Mouse (Mus musculus): ENCODE data around the gene Nrf1.
A peak's percentile ranks its signal among the peaks of the same experiment; 100 is the strongest.

Nrf1 gene

DNA sequence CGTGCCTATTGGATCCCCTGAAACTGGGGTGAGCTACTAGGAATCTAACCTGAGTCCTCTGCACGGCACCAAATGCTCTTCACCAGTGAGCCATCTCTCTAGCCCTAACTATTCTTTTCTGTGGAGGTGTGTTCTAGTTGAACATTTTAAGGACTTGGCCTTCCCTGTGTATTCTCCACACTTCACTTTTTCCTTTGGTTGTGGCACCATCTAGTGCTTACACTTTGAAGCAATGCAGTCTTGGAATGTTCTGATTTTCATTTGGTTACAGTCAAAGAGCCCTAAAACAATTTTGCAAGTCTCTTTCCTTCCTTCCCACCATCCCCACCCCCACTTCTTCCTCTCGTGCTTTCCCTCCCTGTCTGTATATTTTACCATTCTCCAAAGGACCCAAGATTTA lies 33.6 kb downstream of the Nrf1 start:
- DNase-seq (ENCODE audit: low spot score): peak; percentile 39

DNA sequence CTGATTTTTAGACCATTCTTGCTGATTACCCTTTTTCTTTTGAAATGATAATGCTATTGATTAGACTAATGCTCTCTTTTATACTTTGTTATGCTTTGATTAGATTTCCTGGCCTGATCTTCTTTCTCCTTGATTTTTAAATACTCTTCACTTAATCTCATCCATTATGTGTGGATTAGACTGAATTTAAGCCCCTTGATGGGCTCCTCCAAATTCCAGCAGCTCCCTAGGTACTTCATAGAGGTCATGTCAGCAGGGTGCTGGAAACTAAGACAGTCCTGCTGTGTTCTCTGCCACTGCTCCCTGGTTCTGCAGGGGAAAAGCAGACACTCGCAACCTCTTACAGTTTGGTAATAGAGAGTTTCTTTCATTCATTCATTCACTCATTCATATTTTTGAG lies 35.5 kb downstream of the Nrf1 start:
- DNase-seq (ENCODE audit: low spot score): no peak

DNA sequence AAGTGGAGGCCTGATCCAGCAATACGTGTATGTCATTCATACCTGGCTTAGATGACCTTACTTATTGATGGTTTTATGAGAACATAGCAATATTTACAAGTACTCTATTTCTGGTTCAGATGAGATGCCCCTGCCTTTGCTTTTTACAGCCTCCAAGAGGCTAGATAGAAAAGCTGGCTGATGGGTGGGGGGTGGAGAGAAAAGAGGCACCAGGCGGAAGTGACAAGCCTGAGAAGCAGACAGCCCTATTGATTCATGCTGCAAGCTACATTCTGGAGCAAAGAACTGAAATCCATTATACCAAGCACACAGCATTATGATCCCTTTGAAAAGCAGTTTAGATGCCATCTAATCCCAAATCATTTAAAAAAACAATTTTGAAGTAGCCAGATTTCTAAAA lies 37.6 kb downstream of the Nrf1 start:
- no peak for DNase-seq (ENCODE audit: low spot score)

DNA sequence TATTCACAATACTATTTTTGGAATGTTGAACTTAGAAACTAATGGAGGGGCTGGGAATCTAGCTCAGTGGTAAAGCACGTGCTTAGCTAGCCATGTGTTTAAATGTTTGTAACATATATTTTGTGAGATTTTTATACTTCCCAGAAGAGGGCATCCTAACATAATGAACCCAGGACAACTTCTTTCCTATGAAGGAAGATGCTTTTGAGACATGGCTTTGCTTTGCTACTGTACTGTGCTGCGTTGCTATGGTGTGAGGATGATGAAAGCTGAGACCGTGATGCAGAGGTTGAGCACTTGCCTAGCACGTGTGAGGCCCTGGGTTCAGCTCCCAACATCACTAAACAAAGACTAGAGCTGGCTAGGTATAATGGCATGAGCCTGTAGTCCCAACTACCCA lies 43.4 kb downstream of the Nrf1 start:
- no peak for DNase-seq (ENCODE audit: low spot score)

DNA sequence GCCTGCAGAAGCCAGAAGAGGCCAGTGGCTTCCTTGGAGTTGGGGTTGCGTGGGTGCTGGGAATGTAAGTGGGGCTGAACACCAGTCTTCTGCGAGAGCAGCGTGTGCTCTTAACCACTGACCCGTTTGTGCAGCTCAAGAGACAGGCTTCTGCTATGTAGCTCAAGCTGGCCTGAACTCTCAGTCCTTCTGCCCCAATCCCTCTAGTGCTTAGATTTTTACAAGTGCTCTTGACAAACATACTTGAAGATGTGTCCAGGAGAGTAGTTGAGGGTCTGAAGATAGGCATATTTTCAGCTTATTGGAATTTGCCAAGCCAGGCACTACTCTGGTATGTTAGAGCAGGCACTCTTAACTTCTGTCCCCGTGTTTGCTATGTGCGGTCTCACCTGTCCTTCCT lies 45.0 kb downstream of the Nrf1 start:
- DNase-seq (ENCODE audit: low spot score): no peak

DNA sequence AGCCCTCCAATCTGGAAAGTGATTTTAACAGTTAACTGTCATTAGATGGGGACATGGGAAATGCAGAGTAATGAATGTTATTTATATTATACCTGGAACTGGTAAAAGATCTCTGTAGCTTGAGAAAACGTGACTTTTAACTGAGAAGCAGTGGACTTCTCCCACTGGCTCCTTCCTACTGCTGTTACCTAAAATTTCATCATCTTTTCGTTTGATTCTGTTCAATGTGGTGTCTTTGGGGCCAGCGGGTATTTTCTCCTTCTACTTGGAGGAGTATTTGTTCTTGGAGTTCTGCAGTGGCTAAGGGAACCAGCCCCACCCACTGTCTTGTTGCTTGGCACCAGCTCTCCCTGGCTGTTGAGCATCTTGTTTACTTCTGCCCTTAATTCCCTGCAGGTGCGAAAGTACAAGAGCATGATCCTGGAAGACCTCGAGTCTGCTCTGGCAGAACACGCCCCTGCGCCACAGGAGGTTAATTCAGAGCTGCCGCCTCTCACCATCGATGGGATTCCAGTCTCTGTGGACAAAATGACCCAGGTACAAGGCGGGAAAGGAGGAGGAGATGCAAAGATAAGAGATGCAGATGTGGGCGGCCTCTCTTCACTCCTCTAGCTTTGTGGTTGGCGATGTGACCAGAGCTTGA lies 54.1 kb downstream of the Nrf1 start:
- no peak for DNase-seq (ENCODE audit: low spot score)

DNA sequence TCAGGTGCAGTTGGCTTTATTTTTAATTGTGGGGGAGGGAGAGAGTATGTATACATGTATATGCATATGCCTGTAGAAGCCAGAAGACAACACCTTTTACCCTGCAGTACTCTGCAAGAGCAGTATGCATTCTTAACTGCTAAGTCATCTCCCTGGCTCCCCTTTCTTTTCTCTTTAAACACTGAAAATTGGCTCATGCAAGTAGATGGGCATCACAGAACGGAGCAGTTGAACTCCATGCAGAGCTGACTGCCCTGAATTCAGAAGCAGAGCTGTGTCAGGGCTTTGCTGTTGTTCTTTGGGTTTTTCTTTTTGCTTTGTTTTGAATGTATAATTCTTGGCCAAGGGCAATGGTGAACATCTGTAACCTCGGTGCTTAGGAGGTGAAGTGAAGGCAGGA lies 58.3 kb downstream of the Nrf1 start:
- no peak for DNase-seq (ENCODE audit: low spot score)

DNA sequence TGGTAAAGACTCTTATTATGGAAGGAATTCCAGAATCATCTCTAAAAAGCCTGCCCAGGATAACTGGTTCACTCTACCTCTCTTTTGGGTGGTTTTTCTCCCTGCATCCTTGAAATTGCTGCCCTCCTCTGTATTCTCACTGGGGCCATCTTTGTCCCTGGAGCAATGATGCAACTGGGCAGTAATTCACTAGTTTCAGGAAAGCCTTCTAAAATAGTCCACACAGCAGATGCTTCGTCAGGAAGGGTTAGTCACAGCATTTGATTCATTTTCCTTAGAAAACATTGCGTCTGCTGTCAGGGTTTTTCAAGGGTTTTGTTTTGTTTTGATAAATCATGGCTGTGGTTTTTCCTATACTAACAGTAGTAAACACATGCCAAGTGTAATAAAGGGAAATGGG lies 59.7 kb downstream of the Nrf1 start:
- DNase-seq (ENCODE audit: low spot score): no peak

DNA sequence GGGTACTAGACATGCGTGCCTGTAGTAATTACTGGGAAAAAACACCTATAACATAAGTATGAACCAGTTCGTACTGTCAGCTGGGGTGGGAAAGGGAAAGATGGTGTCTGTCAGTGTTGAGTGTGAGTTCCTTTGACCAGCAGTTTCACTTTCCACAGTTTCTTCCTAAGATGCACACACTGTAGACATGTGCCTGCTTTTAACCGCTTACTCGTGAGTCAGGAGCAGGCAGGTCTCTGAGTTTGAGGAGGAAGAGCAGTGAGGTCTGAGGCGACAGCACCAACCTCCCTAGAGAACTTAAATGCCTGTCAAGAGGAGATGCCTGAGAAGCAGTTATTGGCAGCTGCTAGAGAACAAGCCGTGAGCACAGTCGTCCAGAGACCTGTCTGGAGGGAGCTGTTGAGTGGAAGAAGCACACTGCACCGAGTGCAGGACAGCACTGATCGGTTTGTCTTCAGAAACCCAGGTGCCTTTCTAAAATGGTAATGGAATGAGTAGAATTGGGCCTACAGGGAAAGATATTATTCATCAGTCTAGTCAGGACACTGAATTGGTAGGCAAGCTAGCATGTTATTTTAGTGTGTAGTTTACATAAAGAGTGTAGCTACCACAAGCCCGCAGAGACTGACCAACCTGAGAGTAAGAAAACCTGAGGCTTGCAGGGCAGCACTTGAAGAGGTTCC lies 62.2 kb downstream of the Nrf1 start:
- DNase-seq (ENCODE audit: low spot score): no peak

DNA sequence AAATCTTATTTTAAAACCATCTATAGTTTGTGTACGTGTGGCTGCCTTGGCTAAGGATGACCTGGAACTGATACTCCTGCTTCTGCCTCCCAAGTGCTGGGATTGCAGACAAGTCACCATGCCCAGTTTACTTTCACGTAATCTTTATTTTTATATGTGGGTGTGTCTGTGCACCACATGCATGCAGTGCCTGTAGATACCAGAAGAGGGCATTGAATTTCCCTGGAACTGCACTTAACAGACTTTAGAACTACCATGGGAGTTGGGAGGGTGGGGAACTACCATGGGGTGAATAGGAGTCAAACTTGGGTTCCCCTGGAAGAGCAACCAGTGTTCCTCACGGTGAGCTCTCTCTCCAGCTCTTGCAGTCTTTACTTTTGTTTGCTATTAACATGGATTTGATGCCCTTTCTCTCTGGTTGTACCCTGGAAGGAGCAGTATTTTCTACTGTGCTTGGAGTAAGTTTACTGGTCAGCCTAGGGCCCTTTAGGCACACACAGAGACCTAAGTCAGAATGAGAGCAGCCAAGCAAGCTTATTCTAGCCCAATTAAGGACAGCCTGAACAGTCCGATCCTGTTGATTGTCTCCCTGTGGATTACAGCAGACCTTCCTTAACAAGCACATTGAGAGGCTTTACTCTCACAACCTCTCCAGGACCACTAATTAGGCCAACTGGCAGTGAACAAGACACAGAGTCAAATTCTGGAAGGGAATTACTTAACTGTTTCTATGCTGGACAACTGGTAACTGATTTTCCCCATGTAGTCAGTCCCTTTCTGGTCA lies 64.8 kb downstream of the Nrf1 start:
- DNase-seq (ENCODE audit: low spot score): no peak

DNA sequence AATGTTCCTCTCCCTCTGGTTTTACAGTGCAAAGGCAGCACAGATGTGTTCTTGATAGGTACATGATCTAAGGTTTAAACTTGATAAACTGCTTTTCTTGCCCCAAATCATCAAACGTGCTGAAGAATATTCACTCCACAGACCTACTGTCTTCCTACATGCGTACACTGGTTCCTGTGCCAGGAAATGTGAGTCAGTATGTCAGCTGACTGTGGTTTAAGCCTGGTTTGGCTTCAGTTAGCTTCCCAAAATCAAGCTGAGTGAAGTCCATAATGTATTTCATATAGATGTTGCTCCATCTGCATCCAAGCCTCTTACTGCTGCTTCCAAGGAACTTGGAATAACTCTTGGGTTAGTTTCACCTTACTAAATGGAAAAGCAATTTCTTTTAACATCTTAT lies 66.3 kb downstream of the Nrf1 start:
- DNase-seq (ENCODE audit: low spot score): no peak

DNA sequence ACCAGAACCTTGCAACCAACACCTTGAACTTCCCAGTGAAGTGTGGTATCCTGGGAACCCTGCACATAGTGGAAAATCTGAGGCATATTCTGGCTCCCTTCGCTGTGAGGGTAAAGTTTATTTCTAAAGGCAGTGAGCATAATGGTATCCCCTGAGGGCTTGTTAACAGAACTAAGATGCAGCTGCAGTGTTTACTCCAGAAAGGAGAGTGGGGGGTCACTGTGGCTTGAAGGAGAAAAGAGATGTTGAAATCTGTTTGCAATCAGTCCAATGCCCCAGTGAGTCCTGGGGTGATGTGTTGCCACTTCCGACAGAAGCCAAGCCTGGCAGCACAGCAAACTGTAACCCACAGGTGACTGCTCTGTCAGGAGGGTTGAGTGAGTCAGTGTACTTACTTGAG lies 73.4 kb downstream of the Nrf1 start:
- no peak for DNase-seq (ENCODE audit: low spot score)

DNA sequence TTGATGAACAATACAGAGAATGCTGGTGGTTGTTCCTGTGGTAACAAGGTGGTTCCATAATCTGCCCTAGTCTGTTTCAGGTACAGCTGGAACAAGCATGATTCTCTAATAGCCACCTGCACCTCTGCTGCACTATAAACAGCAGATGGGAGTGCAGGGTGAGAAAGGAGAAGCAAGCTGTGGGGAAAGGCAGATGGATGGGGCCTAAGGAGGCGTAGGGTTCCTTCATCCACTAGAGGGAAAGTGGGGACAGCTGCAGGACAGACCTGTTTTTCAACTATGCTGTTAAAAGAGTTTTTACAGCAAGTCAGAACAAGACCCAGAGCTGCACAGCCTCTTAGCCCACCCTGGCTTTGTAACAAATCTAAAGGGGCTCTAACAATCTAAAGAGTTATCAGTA lies 73.8 kb downstream of the Nrf1 start:
- DNase-seq (ENCODE audit: low spot score): no peak

DNA sequence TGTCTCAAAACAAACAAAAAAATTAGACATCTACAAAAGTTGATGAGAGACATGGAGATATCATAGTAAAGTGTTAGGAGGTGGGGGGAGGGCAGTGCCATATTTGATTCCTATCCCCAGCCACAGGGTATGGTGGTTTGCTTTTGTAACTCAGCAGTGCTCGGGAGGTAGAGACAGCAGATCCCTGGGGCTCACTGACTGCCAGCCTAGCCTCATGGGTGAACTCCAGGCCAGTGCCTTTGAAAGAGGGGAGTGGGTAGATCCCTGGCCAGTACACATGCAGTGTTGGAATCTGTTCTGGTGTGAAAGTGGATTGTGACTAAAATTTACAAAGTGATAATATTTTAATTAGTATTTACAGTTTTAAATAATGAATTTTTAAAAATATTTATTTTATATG lies 75.6 kb downstream of the Nrf1 start:
- no peak for DNase-seq (ENCODE audit: low spot score)

DNA sequence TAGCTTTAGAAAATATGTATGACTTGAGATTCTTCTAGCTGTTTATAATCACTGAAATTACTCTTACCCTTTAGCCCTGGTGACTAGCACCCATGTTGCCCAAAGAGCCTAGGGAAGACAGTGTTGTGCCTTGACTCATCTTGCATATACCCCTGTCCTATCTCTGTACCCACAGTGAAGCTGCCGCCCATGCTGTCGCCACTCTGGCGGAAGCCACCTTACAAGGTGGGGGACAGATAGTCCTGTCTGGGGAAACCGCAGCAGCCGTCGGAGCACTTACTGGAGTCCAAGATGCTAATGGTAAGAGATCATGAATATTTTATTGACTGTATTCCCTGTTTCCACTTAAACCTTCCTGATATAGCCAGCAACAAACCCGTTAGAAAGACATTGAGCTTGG lies 78.3 kb downstream of the Nrf1 start:
- no peak for DNase-seq (ENCODE audit: low spot score)

DNA sequence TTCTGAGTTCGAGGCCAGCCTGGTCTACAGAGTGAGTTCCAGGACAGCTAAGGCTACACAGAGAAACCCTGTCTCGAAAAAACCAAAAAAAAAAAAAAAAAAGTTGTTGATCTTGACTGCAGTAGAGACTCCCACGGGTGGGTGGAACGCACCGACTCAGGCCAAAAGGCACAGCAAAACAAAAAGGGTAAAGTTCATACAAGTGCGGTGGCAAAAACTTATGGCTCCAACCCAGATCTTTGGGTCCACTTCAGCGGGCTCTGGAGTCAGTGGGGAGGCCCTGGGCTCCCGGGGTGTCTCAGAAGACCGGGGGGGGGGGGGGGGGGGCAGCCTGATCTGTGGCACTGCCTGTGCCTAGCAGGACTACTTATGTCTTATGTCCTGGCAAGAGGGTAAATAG lies 79.0 kb downstream of the Nrf1 start:
- DNase-seq (ENCODE audit: low spot score): no peak

DNA sequence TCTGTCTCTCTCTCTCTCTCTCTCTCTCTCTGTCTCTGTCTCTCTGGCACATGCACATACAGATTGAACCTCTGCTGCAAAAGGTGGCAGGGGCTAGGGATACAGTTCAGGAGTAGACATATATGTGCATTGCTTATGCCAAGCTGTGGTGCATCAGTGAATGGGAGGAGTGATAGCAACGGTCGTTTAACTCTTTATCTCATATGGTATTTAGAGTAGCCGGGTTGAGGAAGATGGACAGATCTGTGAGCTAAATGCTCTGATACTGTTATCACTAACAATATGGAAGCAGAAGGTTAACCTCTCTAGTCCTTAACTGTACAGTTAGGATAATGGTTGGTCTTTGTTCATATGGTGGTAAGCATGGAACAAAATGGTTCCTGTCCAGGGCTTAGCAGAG lies 84.6 kb downstream of the Nrf1 start:
- no peak for DNase-seq (ENCODE audit: low spot score)

DNA sequence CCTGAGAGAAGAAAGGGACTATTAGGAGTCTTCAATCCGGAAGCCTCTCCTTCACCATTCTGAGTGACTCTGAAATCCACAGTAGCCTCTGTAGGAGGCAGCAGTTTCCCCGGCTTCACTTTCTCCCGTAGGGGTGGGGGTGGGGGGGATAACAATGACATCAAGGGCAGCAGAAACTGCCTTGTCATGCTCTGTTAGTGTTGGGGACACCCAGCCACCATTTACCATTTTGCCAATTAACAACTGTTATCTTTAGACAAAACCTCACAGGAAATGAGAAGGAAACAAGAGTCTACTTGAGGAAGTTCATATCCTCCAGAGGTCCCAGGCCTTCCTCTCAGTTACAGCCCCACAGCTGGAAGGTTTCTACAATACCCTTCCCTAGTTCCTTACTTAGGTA lies 87.8 kb downstream of the Nrf1 start:
- no peak for DNase-seq (ENCODE audit: low spot score)

DNA sequence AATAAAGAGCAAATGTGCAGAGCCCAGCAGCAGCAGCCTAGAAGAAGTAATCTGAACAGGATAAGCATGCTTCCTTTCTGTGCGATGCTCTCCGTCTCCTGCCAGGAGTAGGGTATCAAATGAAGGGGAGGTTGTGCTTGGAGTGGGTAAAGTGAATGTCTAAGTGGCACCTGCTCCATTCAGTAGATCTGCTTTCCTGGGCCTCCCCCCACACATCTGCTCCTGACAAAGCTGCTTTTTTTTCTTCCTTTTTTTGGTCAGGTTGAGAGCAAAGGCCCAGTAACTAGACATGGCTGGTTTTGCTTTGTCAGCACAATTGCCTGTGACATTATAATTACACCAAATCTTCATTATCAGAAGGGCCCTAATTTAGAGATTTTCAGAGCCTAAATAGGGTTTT lies 89.4 kb downstream of the Nrf1 start:
- no peak for DNase-seq (ENCODE audit: low spot score)

DNA sequence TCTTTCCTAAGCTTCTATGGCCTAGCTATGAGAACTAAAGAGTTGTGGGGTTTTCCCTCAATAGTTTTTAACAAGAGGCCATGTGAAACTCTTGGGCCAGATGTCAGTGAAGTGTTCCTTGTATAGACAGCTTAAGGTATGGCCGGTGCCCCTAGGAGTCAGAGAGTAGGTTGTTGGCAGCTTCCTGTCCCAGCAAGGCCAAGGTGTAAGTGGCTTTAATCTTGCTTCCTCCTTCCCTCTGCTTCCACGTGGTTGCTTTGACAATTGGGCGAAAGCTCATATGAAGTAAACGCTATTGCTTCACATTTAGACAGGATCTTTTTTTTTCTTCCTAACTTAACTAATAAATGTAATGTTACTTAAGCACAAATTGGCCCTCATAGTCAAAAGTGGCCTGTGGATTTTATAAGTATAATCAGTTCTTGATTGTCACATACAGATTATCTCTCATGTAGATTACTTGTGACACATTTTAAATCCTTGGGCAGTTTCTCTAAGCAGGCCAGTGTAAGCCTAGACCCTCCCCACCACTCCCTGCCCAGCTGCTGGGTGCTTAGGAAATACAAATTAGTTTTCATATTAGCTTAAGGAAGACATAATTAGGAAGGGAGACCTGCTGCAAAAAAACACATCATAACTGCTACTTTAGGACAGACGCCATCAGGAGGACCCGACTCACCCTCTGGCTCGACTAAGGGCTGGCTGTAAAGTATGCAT lies 91.7 kb downstream of the Nrf1 start:
- no peak for DNase-seq (ENCODE audit: low spot score)

DNA sequence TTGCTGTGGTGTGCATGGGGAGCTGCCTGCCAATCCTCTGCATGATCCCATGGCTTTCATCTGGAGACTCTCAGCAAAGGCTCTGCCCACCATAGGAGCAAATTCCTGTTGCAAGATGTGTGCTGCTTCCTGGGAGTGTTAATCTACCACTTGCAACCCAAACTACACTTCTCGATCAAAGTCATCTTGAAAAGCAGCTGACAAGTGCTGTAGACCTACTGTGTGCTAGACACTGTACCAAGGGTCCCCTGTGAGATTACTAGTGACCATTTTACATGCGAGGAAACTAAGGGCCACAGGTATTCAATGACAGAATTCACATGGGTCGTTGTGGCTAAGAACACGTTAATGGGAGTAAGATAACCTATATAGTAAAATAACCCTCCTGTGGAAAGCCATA lies 95.5 kb downstream of the Nrf1 start:
- DNase-seq (ENCODE audit: low spot score): no peak

DNA sequence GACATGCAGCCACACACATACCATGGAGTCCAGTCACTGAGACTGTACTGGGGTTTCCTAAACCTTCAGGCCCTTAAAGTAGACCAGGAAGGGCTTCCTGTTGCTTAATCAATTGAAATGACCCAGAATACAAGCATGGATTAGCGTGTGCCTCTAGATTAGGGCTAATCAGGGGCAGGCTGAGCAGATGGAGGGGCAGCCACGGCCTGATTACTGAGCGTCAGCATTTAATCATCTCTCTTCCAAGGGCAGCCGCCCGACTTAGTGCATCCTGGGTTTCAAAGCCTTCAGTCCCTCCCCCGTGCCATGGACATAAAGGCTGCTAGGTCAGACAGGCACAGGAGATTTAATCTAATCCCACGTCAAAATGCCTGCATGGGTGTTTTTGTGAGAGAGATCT lies 99.3 kb downstream of the Nrf1 start:
- no peak for DNase-seq (ENCODE audit: low spot score)

DNA sequence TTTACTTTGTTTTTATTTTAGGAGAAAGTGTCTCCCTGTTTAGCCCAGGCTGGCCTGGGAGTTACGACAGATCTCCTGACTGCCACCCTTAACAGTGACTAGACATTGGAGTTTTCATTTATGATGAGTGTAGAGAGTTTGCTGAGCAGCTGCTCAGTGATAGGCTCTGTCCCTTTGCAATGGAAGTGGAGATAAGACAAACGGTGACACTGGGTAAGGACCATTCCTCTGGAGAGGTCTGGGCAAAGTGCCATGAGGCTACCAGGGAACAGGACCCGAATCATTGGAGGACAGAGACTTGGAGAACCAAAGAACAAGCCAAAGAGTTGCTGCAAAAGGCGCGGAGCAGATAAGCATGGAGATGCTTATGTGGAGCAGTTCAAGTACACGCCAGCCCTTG lies 100.0 kb downstream of the Nrf1 start:
- no peak for DNase-seq (ENCODE audit: low spot score)

All from layer of hippocampus, adult 9-10 months (tissue).